Mouse (Mus musculus): ENCODE measurements around the gene Josd2. TPM values are rescaled to one million over a fixed set of nuclear protein-coding genes. Genes with fewer than 3 reads are reported as not detected.

Gene Josd2
- polyA plus RNA-seq, 1 experiment: 164 TPM

GRCm38 (mm10) chr7:44444886-44445527 is 22.8 kb upstream of the Josd2 start:
- H3K4me1 ChIP-seq (ENCODE audit: control insufficient read depth, insufficient read depth, low read length): no peaks in the 10 kb centered on the region

GRCm38 (mm10) chr7:44445528-44445923 is 22.3 kb upstream of the Josd2 start:
- Histone ChIP-seq H3K4me3 (replicated peaks; ENCODE audit: extremely low read depth, low read depth, low read length) (no peak overlapping the region), H3K4me1 (ENCODE audit: control insufficient read depth, insufficient read depth, low read length) (no peaks in the 10 kb centered on the region)
- no peak for TF ChIP-seq CTCF (IDR thresholded peaks at IDR 0.05; ENCODE audit: insufficient read depth, low read length)
- no peak for TF ChIP-seq POLR2A (IDR thresholded peaks at IDR 0.05; ENCODE audit: borderline replicate concordance, extremely low read depth, low read depth, low read length)
- DNase-seq: no peak
- WGBS: 26% methylated on average over 7 of the region's 7 CpGs

More at GRCm38 (mm10) chr7:44444886-44445527, 22.8 kb upstream of the Josd2 start:
- no peak for TF ChIP-seq POLR2A (IDR thresholded peaks at IDR 0.05; ENCODE audit: borderline replicate concordance, extremely low read depth, low read depth, low read length)
- no peak for DNase-seq
- 17% methylated on average over 29 of the region's 29 CpGs for WGBS
- H3K4me3 ChIP-seq (replicated peaks; ENCODE audit: extremely low read depth, low read depth, low read length): no peak overlapping the region

GRCm38 (mm10) chr7:44446070-44446855 is 21.5 kb upstream of the Josd2 start:
- 40% methylated on average over 12 of the region's 12 CpGs for WGBS
- H3K4me3 ChIP-seq (replicated peaks; ENCODE audit: extremely low read depth, low read depth, low read length): no peak overlapping the region
- TF ChIP-seq CTCF (IDR thresholded peaks at IDR 0.05; ENCODE audit: insufficient read depth, low read length): no peak
- no peak for TF ChIP-seq POLR2A (IDR thresholded peaks at IDR 0.05; ENCODE audit: borderline replicate concordance, extremely low read depth, low read depth, low read length)
- DNase-seq: no peak
- no peaks in the 10 kb centered on the region for H3K4me1 ChIP-seq (ENCODE audit: control insufficient read depth, insufficient read depth, low read length)

GRCm38 (mm10) chr7:44453256-44453655 is 14.5 kb upstream of the Josd2 start:
- DNase-seq: no peak
- TF ChIP-seq CTCF (IDR thresholded peaks at IDR 0.05; ENCODE audit: insufficient read depth, low read length) (no peak), POLR2A (IDR thresholded peaks at IDR 0.05; ENCODE audit: borderline replicate concordance, extremely low read depth, low read depth, low read length) (no peak)
- H3K4me1 ChIP-seq (ENCODE audit: control insufficient read depth, insufficient read depth, low read length): no peaks in the 10 kb centered on the region
- no peak overlapping the region for H3K4me3 ChIP-seq (replicated peaks; ENCODE audit: extremely low read depth, low read depth, low read length)
- 2% methylated on average over 3 of the region's 3 CpGs for WGBS

- no peak for TF ChIP-seq CTCF (IDR thresholded peaks at IDR 0.05; ENCODE audit: insufficient read depth, low read length)
- no peak for TF ChIP-seq POLR2A (IDR thresholded peaks at IDR 0.05; ENCODE audit: borderline replicate concordance, extremely low read depth, low read depth, low read length)
- no peak overlapping the region for H3K4me3 ChIP-seq (replicated peaks; ENCODE audit: extremely low read depth, low read depth, low read length)
- H3K4me1 ChIP-seq (ENCODE audit: control insufficient read depth, insufficient read depth, low read length): no peaks in the 10 kb centered on the region
- 62% methylated on average over 1 of the region's 1 CpGs for WGBS
- DNase-seq: no peak
Measured at GRCm38 (mm10) chr7:44456302-44456701, 11.5 kb upstream of the Josd2 start.

GRCm38 (mm10) chr7:44460067-44460466 is 7.7 kb upstream of the Josd2 start:
- TF ChIP-seq CTCF (IDR thresholded peaks at IDR 0.05; ENCODE audit: insufficient read depth, low read length) (no peak), POLR2A (IDR thresholded peaks at IDR 0.05; ENCODE audit: borderline replicate concordance, extremely low read depth, low read depth, low read length) (no peak)
- no peak for DNase-seq
- WGBS: 67% methylated on average over 6 of the region's 6 CpGs
- Histone ChIP-seq H3K4me3 (replicated peaks; ENCODE audit: extremely low read depth, low read depth, low read length) (no peak overlapping the region), H3K4me1 (ENCODE audit: control insufficient read depth, insufficient read depth, low read length) (no peaks in the 10 kb centered on the region)

GRCm38 (mm10) chr7:44460767-44461502 is 6.8 kb upstream of the Josd2 start:
- Histone ChIP-seq H3K4me3 (replicated peaks; ENCODE audit: extremely low read depth, low read depth, low read length) (no peak overlapping the region), H3K4me1 (ENCODE audit: control insufficient read depth, insufficient read depth, low read length) (no peaks in the 10 kb centered on the region)
- WGBS: 72% methylated on average over 31 of the region's 31 CpGs
- no peak for DNase-seq
- TF ChIP-seq CTCF (IDR thresholded peaks at IDR 0.05; ENCODE audit: insufficient read depth, low read length) (no peak), POLR2A (IDR thresholded peaks at IDR 0.05; ENCODE audit: borderline replicate concordance, extremely low read depth, low read depth, low read length) (no peak)

- 54% methylated on average over 57 of the region's 57 CpGs for WGBS
- no peak overlapping the region for H3K4me3 ChIP-seq (replicated peaks; ENCODE audit: extremely low read depth, low read depth, low read length)
- no peak for DNase-seq
- no peak for TF ChIP-seq CTCF (IDR thresholded peaks at IDR 0.05; ENCODE audit: insufficient read depth, low read length)
- TF ChIP-seq POLR2A (IDR thresholded peaks at IDR 0.05; ENCODE audit: borderline replicate concordance, extremely low read depth, low read depth, low read length): no peak
- H3K4me1 ChIP-seq (ENCODE audit: control insufficient read depth, insufficient read depth, low read length): no peaks in the 10 kb centered on the region
Measured at GRCm38 (mm10) chr7:44461503-44462217, 6.1 kb upstream of the Josd2 start.

All from lung, adult 2 months (tissue).